Mouse (Mus musculus): ENCODE measurements around the gene Vps37c.

DNA sequence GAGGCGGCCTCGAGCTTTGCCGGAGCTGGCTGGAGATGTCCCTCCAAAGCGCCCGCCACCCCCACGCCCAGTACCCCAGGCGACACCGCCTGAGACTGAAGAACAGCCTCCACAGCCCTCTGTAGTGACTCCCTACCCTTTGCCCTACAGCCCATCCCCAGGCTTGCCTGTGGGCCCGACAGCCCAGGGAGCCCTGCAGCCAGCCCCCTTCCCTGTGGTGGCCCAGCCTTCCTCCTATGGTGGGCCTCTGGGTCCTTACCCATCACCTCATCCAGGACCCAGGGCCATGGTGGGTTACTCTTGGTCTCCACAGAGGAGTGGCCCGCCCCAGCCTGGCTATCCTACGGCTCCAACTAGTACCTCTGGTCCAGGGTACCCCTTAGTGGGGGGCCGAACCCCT lies 24.1 kb downstream of the Vps37c start:
- TF ChIP-seq CTCF (IDR thresholded peaks at IDR 0.05) (no peak), EP300 (IDR thresholded peaks at IDR 0.05) (no peak)
